Mouse (Mus musculus) frontal cortex, postnatal 25 days (tissue): ENCODE data around the gene Mlxip.

Source experiments
- DNase-seq, 2 experiments: peaks; one replicate each; pipeline ENCODE4 v3.0.0; 2022; ENCODE audit warnings: low spot score in 2 of 2

The Mlxip gene

DNA sequence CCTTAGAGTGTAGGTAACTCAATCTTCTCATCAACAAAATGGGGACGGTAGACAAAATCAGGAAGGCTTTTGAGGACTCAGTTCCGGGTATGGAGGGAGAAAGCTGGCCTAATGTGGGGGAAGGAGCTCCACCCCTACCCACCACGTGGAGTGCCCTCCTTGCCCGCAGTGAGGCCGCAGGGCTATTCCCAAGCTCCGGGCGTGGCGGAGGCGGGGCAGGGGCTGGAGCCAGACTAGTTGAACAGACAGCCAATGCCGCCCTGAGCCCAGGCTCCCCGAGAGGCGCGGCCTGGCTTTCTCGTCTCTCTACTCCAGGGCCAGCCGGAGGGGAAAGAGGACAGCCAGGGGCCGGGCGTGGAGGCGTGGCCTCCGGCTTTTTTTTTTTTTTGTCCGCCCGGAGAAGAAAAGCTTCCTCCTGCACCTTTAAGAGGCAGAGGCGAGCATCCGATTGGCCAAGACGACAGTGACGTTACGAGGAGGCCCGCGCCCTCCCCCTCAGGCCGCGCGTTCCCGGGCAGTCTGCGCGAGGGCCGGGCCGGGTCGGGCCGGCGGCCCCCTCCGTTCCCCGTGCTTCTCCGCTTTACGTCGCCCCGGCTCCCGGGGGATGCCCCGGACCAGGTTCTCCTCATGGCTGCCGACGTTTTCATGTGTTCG, at the start of gene Mlxip:
Gene Mlxip (plus strand): TSS at position 496 of the 654 bp plus-strand sequence.
- peak; percentile 76 to 85 for DNase-seq

DNA sequence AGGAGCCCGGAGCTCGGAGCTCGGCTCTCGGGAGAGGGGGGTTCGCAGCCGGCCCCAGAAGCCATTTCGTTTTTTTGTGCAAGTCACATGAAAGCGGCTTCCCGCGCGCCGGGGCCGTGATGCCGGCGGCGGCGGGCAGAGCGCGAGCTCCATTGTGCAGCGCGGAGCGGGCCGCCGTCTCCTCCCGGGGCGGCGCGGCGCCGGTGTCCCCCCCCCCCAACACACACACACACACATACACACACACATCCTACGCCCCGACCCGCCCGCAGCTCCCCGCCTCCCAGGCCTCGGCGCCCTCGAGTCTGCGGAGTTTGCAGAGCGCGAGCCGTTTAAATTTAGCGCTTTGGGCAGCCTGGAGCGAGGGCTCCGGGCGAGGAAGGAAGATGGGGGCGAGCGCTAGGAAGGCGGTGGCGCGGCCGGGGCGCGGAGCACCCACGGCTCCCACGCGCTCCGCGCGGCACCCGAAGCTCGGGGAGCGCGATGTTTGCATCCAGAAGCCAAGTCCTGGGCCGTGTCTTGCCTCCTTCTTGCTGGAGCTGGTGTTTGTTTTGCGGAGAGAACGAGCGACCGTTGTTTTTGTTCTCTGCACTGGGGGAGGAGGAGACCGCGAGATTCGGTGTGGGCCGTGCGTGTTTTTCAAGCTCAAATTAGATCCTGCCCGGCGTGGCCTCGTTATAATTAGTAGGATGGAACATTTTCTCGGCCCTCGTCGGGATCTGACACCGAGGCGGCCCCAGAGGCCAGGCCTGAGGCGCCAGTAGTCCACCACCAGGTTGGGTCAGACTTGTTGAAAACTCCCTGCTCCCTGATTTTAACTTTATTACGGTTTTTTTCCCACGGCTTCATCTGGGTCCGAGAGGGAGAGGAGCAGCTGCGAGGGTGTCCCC, 49.4 kb upstream of the Mlxip start:
- DNase-seq = peak in 1 of 2 experiments; percentile 39

DNA sequence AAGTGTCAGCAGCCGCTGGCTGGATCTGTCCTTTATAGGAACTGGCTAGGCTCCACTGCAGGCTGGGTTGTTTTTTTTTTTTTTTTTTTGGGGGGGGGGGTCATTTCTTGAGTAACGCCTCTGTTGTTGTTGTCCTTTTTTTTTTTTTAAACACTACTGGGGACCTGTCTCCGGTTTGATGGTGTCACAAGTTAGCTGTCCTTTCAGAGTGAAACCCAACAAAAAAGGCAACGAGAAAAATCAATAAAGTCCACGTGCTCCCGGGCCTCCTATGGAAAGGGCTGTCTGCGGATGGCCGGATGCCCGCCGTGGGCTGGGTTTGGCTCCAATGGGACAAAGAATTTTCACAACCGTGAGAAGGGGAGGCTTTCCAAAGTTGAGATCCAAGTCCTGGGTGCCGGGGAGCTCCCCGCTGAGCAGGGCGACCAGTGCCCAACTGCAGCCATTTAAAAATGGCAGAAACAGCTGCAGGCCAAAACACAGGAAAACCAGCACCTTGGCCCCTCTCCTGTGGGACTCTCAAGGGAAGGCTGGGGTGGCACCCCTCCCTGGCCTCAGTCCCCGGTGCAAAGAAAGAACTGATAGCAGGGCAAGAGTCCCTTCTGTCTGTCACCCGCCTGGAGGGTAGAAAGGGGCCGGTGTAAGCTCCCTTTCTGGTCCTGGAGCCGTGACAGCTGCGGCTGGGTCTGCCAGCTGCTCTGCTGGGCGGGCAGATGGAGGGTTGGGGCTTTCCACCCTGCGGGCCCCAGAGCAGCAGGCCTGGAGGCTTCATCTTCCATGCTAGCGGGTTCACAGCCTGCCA, 48.5 kb upstream of the Mlxip start:
- peak in 1 of 2 experiments; percentile 35 for DNase-seq

DNA sequence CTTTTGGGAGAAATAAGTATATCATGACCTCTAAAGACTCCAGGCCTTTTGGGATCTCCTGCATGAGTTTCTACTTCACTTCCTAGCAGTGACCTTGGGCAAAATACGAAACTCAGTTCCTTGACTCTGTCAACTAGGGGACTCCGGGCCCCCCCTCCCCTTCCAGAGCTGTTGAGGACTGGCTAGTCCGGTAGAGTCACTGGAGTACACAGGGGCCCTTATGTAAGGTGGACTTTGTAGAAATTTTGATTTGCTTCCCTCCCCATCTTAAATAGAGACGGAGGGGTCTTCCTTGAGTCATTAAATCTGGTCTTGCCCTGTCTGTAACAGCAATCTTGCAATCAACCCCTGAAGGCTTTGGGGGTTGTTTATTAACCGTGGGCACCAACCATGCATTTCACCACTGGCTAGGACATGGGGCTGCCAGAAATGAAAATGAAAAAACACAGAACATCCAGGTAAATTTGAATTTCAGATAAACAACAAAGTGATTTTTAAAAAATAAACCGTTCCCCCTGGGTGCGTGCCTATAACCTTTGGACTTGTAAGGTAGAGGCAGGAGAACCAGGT, 47.8 kb upstream of the Mlxip start:
- no peak for DNase-seq

DNA sequence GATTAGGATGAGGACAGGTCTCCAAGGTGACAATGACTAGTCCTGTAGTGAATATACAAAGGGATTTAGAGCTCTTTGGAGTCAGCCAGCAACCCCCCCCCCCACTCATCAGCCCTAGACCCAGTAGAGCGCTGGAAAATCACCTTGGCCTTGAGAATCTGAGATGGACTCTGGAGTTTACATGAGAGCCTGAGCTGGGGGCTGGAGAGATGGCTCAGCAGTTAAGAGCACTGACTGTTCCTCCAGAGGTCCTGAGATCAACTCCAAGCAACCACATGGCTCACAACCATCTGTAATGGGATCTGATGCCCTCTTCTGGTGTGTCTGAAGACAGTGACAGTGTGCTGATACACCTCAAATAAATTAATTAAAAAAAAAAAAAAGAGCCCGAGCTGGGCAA, 46.6 kb upstream of the Mlxip start:
- DNase-seq = no peak

DNA sequence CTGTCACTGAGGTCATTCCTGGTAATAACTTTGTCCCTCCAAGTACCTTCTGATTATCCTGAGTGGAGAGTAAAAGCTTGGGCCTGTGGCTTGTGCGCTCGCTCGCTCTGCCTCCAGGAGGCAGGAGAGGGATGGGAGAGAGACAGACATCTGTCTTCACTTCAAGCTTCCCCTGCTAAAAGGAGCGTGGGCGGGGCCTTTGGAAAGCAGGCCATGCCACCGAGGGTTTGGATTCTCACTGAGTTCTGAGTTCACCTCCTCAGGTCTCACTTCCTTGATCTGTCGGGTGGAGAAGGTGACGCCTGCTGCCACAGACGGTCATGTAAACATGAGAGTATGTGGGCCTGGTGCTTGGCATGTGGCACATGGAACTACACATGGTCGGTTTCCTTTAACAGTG, 44.2 kb upstream of the Mlxip start:
- DNase-seq = no peak

DNA sequence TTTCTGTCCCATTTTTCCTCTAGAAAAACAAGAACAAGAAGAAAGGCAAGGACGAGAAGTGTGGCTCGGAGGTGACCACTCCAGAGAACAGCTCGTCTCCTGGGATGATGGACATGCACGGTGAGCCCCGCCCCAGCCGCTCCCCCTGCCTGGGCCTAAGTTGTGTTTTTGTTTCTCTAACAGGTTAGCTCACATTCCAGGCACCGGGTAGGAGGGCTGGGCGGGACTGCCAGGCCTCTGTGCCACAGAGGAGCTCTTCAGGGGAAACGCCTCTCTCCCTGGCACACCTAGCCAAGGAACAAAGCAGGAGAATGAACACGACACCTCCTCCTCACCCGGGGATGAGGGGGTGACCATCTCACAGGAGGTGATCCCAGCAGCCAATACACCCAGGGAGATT, 38.7 kb upstream of the Mlxip start:
- no peak for DNase-seq

DNA sequence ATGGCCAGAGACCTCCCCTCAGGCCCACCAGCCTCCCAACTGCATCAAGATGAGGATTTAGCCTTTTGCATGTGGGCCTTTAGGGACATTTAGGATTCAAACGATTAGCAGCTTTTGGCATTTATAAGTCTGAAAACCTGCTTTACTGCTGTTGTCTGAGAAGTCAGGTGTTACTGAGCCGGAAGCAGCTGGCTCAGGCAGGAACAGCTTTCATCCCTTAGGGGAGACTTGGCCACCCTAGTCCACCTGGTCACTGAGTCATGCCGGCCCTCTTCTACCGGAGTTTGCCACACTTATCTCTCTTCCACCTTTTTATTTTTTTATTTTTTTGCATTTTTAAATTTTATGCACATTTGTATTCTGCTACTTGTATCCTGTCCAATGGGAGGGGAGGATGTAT, 37.3 kb upstream of the Mlxip start:
- DNase-seq = no peak

DNA sequence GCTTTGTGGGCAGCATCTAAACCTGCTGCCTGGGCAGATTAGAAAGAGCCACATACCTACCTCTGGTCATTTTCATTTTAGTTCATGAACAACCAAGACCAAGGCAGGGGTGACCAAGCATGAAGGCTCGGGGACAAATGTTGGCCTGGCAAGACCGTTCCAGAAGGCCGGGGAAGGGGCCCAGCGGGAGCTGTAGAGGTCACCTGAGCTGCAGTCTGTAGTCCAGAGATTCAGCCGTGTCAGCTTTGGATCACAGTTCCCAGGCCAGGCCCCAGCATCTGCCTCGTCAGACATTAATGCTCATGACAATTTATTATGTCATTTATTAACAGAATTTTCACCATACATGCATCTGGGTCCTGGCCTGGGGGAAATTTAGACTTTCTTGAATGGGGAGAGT, 35.2 kb upstream of the Mlxip start:
- DNase-seq = no peak

DNA sequence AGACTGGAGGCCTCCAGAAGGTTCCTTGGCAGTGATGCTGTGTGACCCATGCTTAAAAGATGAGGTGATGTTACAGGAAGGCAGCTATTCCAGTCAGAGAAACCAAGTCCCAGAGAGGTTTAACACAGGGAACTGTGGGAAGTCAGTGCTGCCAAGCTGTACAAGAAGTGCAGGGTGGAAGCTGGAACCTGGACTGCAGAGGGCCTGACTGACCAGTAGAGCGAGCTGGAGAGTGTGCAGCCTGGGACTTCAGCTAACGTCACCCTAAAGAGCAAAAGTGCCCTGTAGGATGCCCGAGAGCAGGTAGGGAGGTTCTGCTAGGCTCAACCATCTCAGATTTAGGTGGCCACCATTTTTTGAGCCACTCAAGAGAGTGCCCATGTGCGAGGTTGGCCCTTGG, 31.7 kb upstream of the Mlxip start:
- no peak for DNase-seq

DNA sequence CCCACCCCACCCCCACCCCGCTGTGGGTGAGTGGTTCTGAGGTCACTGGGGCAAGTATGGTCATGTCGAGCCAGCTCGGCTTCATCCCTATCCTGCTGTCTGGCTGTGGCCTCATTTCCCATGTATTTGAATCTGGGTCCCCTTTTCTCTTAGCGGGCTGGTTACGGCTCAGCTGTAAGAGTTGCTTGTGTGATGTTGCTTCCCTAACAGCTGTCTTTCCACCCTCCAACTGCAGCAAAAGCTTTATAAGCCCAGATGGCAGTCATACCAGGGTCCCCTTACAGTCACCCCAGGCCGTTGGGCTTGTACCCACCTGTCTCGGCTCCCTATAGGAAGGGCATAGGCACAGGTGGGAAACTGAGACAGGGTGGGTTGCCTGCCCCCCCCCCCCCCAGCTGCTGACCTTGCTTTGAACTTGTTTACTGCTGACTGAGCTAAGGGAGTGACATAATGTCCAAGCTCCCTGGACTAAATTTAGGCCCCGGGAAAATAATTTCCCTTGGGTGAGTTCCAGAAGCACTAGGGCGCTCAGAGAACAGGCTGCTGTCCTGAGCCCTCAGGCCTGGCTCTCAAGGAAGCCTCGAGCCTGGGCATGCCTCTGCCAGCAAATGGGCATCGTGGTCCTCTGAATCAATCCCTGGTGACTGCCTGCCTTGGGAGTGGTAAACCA, 30.2 kb upstream of the Mlxip start:
- no peak for DNase-seq

DNA sequence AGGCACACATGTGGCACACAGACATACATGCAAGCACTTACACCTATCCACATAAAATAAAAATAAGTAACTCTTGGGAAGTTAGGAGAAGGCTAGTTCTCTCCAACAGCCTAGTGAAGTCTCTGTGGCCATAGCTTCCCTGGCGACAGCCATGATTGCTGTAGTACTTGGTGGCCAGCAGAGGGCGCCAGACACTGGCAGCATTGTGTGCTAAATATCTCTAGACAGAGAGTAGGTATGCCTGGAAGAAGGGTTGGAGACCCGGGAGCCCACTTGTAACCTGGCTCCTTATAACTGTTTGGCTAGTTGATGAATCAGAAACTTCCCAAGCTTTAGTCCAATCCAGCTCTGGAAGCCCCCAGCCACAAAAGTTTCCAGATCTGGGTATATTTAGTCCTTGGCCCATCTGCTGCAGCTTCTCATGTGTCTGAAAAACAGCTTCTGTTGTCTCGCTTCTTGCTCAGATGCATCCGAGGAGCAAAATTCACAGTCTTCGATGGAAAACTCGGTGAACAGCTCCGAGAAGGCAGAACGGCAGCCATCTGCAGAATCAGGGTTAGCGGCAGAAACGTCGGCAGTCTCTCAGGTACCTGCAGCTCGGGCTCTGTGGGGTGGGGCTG, 25.6 kb upstream of the Mlxip start:
- peak in 1 of 2 experiments; percentile 43 for DNase-seq

DNA sequence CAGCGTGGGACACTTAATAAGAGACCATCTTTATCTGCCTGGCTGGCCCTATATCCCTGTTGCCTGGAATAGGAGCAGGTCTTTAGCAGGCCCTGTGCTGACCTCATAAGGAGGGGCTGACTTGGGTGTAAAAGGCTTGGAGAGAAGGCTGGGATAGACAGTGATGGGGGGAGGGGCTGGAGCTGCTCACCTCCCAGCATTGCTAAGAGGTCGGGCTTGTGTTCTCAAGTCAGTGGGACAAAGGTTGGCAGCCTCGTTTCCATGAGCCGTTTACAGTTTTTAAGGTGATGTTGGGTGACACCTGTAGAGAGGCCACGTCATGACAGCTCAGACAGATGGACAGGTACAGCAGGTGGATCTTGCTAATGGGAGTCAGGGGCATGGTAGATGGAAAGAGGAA, 24.5 kb upstream of the Mlxip start:
- no peak for DNase-seq

DNA sequence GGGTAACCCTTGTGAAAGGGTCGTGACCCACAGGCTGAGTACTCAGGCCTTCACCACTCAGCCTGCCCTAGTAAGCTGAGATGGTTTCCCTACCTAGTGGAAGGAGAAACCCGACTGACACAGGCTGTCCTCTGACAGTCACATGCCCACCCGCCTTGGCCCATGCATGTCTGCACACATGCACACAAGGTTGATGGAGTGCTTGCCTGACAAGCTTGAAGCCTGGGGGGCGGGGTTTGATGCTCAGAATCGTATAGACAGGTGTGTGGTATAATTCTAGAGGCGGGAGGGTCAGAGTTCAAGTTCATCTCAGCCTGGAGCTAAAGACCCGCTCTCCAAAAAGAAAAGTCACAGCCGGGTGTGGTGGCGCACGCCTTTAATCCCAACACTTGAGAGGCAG, 19.3 kb upstream of the Mlxip start:
- no peak for DNase-seq

DNA sequence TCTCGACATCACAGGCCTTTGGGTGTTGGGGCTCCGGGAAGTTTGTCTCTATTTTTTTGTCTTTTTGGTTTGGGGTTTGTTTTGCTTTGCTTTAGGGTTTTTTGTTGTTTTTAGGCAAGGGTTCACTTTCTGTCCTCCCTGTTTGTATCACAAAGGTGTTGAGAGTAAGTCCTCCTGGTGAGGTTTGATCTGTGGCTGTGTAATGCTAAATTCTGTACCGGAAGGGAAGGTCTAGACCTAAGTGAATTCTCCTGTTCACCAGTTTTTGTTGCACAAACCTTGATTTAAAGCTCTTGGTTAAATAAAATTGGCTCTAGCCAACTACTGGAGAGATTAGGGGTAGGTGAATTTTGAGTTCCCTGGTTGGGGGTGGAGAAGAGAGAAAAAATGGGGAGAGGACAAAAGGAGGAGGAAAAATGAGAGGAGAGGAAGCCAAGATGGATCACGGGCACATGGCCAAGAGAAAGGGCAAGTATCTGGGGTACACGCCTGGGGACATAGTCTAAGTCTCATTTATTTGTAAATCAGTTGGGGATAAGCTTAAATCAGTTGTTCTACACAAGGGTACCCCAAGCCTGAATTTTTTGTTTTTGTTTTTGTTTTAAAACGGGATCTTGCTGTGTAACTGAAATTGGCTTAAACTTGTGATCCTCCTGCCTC, 18.7 kb upstream of the Mlxip start:
- DNase-seq = no peak

DNA sequence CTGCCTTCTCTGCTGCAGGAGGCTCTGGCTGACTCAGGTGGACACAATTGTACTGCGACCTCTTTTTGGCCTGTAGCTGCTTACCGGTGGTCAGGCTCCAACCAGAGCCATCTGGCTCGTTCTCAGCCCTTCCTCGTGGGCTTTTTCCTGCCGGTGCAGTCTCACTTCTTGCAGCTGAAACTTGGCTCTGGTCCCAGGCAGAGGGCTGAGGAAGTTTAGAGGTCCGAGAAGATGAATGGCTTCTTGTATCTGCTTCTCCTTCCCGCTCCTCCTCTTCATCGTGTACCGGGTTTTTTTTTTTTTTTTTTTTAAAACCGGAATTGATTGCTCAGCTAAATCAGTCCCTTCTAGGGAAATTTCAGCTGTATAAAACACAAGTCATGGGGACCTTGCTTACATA, 18.0 kb upstream of the Mlxip start:
- DNase-seq = no peak

DNA sequence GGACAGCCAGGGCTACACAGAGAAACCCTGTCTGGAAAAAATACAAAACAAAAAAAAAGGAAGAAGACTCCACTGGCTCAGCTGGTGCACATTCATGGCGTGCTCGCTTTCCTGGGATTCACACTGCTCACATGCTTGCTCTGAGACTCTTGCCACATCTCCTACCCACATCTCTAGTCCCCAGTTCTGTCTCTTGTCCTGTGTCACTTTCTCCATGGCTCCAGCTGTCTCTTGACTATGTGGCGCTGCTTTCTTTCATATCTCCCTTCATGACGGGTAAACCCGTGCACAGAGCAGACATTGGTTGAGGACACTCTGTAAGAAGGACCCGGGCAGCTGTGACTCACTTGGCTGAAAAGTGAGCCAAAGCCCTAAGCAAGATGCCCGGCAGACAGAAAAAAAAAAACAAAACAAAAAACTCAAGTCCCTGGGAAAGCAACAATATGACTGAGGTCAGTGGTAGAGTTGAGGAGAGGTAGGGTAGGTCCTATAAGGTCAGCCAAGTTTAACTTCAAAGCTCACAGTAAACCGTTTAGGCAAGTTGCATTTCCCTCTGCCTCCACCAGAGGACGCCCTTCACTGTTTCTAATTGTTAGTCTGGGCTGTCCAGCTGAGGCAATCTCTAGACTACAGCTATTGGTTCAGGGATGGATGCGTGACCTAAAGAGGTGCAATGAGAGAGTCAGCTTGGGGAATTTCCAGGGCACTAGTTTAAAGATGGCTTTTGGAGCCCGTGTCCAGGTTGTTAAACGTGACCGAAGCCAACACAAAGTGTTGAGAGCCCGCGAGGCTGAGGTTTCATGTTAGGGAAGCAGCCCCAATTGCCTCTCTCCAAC, 17.3 kb upstream of the Mlxip start:
- DNase-seq = peak; percentile 64 to 72

DNA sequence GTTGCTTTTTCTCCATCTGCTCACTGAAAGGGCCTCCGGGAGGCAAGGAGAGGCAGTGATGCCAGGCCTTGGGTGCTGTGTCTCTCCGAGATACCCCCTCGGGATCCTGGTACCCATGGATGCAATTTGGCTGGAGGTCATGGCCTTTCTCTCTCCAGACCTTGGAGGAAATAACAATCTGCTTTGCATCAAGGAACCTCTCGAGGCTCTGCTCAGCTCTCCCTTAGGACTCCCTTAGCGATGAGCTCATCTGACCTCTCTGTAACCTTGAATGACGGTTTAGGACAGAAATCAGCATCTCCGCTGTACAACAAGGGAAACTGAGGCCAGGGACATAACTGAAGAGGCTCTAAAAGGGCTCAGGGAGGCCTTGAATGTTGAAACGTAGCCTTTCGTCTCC, 15.9 kb upstream of the Mlxip start:
- no peak for DNase-seq

DNA sequence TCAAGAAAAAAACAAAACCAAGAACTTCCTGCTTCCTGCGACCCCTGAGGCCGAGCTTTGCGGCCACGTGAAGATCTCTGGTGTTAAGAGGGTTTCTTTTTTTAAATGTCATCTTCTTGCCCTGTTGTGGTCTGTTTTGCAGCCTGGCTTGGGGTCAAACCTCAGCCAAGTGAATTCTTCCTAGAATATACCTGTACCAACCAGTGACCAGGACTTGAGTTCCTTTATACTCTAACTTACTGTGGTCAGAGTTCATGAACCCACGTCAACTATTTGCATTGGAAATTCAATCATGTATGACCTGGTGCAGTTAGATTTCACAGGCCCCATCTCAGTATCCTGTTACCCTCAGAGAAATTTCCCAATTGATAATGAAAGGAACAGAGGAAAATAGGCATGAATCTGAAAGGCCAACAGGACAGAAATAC, 15.1 kb upstream of the Mlxip start:
- no peak for DNase-seq

DNA sequence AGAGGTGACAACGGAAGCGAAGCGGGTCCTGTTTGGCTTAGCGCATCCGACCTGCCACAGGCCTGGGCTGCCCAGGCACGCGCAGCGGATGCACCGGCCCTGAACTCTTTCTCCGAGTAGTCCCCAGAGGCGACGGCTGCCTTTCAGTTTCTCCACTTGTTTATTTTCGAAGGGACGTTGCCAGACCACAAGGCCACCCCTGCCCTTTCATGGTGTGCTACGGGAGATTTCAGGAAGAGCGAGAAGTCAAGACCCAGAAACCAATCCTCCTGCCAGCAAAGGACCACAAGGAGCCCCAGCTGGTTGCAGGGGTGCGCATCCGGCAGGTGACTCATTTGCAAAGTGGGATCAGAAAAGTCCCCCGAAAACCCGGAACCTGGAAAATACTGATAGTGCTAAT, 12.6 kb upstream of the Mlxip start:
- DNase-seq = no peak
